Mouse (Mus musculus): Measurements from ENCODE around the gene 2610002M06Rik.

Gene 2610002M06Rik

GRCm38 (mm10) chrX:107816218-107816554 lies at the start of gene 2610002M06Rik:
TSS of gene 2610002M06Rik (minus strand) at chrX:107816334.
- peak; percentile 75 to 77 for DNase-seq

- no peak for DNase-seq
Measured at GRCm38 (mm10) chrX:107858165-107858564, 42.0 kb upstream of the 2610002M06Rik start.

GRCm38 (mm10) chrX:107816726-107817125 lies 592 bp upstream of the 2610002M06Rik start:
- no peak for DNase-seq

GRCm38 (mm10) chrX:107815502-107816217 lies 474 bp downstream of the 2610002M06Rik start:
- no peak for DNase-seq

GRCm38 (mm10) chrX:107812120-107812519 lies 4.0 kb downstream of the 2610002M06Rik start:
- DNase-seq: no peak

- DNase-seq: no peak
Measured at GRCm38 (mm10) chrX:107796919-107797318, 19.2 kb downstream of the 2610002M06Rik start.

- DNase-seq: no peak
Measured at GRCm38 (mm10) chrX:107795785-107796184, 20.3 kb downstream of the 2610002M06Rik start.

- no peak for DNase-seq
Measured at GRCm38 (mm10) chrX:107792290-107792689, 23.8 kb downstream of the 2610002M06Rik start, which contains the start of gene Tent5d. TSS of gene Tent5d (plus strand) at chrX:107792590.

- DNase-seq: no peak
Measured at GRCm38 (mm10) chrX:107790750-107791493, 25.2 kb downstream of the 2610002M06Rik start.

- no peak for DNase-seq
Measured at GRCm38 (mm10) chrX:107790136-107790535, 26.0 kb downstream of the 2610002M06Rik start.

GRCm38 (mm10) chrX:107767896-107768295 lies 48.2 kb downstream of the 2610002M06Rik start:
- no peak for DNase-seq

All from spleen, adult 18-20 months (tissue).